Mouse (Mus musculus) stomach, embryonic 15.5 days (tissue): ENCODE data around the gene Paxip1. TPM values are rescaled to one million over a fixed set of nuclear protein-coding genes. Genes with fewer than 3 reads are reported as not detected.

Experiments used
- ATAC-seq: fragments of 200-750 bp; cut with Nextera tagmentation; 2 replicates; pipeline ENCODE4 v1.8.0; 2017; ENCODE audit warnings: low read depth, moderate number of reproducible peaks, moderate TSS enrichment; ENCODE audit not compliant: insufficient read depth, low FRiP score
- H3K27ac ChIP-seq: fragments of 300-500 bp; sonication (generic); 2 replicates; pipeline ENCODE4 v1.5.1; 2015; ENCODE audit warnings: mild to moderate bottlenecking, inconsistent platforms
- H3K27me3 ChIP-seq: fragments of 300-500 bp; sonication (generic); replicated peaks from 2 replicates; pipeline ENCODE4 v1.6.1; 2015; ENCODE audit warnings: inconsistent platforms
- H3K36me3 ChIP-seq: fragments of 300-500 bp; sonication (generic); 2 replicates; pipeline ENCODE4 v1.6.1; 2015; ENCODE audit warnings: inconsistent platforms
- H3K4me1 ChIP-seq: fragments of 300-500 bp; sonication (generic); 2 replicates; pipeline ENCODE4 v1.6.1; 2015; ENCODE audit warnings: inconsistent platforms
- H3K4me2 ChIP-seq: fragments of 300-500 bp; sonication (generic); 2 replicates; pipeline ENCODE4 v1.6.1; 2015; ENCODE audit warnings: mild to moderate bottlenecking, inconsistent platforms
- H3K4me3 ChIP-seq: fragments of 300-500 bp; sonication (generic); replicated peaks from 2 replicates; pipeline ENCODE4 v1.5.1; 2015; ENCODE audit warnings: inconsistent platforms
- H3K9ac ChIP-seq: fragments of 300-500 bp; sonication (generic); 2 replicates; pipeline ENCODE4 v1.6.1; 2015; ENCODE audit warnings: inconsistent platforms
- H3K9me3 ChIP-seq: fragments of 300-500 bp; sonication (generic); 2 replicates; pipeline ENCODE4 v1.6.1; 2016; ENCODE audit warnings: inconsistent platforms
- WGBS: fragments of 180-500 bp; shearing (Covaris S2); methylation state at CpG from one replicate; pipeline ENCODE4 v1.1.7; 2015; 5-methylcytosine and 5-hydroxymethylcytosine counted together
- polyA plus RNA-seq: library from polyadenylated mRNA; unstranded; fragments of >200 nt; fragmentation: Nextera tagmentation; extraction: Ambion mirVana; gene quantifications from 2 replicates; pipeline ENCODE4 v1.2.1, GENCODE M21; 2015

Gene Paxip1
- polyA plus RNA-seq, 1 experiment from 2014 or later: 28.0 TPM

DNA sequence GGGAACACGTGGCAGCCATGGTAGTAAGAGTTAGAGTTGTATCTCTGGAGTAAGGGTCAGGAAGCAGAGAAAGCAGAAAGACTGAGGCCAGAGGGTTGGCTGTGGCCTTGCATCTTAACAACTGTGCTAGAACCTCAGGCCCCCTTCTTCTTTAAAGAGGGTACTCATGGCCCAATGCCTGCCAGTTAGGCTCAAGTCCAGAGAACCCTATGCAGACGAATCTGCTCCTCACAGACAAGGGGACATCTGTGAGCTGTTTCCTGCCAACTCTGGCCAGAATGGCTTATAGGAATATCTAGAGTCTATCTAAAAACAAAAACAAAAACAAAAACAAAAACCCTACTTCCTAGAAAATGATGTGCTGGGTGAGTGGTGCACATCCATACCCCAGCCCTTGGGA lies 72.2 kb downstream of the Paxip1 start:
- Histone ChIP-seq H3K4me1 (no peaks in the 10 kb centered on the region), H3K27ac (no peak overlapping the region), H3K27me3 (no peaks in the 10 kb centered on the region), H3K4me3 (no peak overlapping the region), H3K9ac (no peak overlapping the region), H3K36me3 (no peaks in the 10 kb centered on the region), H3K4me2 (no peak overlapping the region), H3K9me3 (no peaks in the 10 kb centered on the region)
- no peak for ATAC-seq
- WGBS: 74% methylated on average over 2 of the region's 2 CpGs

DNA sequence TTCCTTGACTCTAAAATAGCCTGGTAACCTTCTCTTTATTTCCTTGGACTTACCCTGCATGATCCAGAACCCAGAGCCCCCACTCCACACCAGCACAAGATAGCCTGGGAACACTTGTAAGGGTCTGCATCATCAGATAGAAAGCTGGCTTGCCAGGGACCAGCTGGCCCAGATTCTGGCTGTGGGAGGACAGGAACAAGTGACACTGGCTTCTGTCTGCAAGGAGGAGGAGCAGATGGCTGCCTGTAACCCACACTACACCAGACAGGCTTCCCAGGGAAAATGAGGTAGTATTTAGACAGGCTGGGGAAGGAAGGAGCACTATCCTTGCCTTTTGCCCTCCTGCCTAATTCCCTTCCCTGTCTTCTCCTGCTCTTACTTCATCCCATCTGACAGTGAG lies 74.2 kb downstream of the Paxip1 start:
- no peak overlapping the region for H3K9ac ChIP-seq
- H3K4me3 ChIP-seq: no peak overlapping the region

DNA sequence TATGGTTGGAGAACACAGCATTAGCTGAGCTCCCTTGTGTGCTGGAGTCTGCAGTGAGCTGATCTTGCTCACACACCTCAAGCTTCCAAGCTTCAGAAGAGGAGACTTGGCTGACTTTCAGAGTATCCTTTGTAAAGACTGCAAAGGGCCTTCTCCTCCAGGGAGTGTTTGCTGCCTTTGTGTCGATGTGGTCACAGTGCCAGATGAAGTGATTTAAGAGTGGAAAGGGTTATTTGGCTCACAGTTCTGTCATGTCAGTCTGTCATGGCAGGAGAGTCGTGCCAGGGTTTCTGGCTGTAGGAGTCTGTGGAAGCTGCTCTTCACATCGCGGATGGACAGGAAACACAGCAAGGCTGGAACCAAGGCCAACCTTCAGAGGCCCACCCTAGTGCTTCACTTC lies 75.5 kb downstream of the Paxip1 start:
- no peak overlapping the region for H3K27ac ChIP-seq
- no peak overlapping the region for H3K4me3 ChIP-seq
- no peak overlapping the region for H3K9ac ChIP-seq
- H3K9me3 ChIP-seq: no peaks in the 10 kb centered on the region
- ATAC-seq: no peak
- no peak overlapping the region for H3K4me2 ChIP-seq
- H3K36me3 ChIP-seq: no peaks in the 10 kb centered on the region
- 81% methylated on average over 4 of the region's 4 CpGs for WGBS
- H3K4me1 ChIP-seq: no peaks in the 10 kb centered on the region
- no peaks in the 10 kb centered on the region for H3K27me3 ChIP-seq

More for the DNA sequence above, 74.2 kb downstream of the Paxip1 start:
- Histone ChIP-seq H3K4me2 (no peak overlapping the region), H3K4me1 (no peaks in the 10 kb centered on the region), H3K36me3 (no peaks in the 10 kb centered on the region), H3K27me3 (no peaks in the 10 kb centered on the region), H3K27ac (no peak overlapping the region), H3K9me3 (no peaks in the 10 kb centered on the region)
- no peak for ATAC-seq

DNA sequence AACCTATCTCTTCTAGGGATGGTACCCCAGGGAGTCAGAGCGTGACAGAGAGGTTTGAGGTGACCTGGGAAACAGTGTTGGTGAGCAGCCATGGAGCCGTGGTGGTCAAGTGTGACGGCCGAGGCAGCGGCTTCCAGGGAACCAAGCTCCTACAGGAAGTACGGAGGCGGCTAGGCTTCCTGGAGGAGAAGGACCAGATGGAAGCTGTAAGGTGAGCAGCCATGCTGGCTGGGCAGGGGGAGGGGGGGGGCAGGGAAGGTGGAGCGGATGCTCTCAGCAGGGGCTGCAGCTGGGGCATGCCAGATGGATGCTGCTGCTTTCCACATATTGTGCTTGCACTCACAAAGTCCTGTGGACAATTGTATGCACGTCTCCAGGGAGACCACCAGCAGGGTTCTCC lies 77.1 kb downstream of the Paxip1 start:
- WGBS: 68% methylated on average over 8 of the region's 9 CpGs
- Histone ChIP-seq H3K9ac (no peak overlapping the region), H3K36me3 (no peaks in the 10 kb centered on the region), H3K9me3 (no peaks in the 10 kb centered on the region), H3K4me2 (no peak overlapping the region), H3K4me1 (no peaks in the 10 kb centered on the region), H3K27me3 (no peaks in the 10 kb centered on the region), H3K27ac (no peak overlapping the region), H3K4me3 (no peak overlapping the region)
- ATAC-seq: no peak

DNA sequence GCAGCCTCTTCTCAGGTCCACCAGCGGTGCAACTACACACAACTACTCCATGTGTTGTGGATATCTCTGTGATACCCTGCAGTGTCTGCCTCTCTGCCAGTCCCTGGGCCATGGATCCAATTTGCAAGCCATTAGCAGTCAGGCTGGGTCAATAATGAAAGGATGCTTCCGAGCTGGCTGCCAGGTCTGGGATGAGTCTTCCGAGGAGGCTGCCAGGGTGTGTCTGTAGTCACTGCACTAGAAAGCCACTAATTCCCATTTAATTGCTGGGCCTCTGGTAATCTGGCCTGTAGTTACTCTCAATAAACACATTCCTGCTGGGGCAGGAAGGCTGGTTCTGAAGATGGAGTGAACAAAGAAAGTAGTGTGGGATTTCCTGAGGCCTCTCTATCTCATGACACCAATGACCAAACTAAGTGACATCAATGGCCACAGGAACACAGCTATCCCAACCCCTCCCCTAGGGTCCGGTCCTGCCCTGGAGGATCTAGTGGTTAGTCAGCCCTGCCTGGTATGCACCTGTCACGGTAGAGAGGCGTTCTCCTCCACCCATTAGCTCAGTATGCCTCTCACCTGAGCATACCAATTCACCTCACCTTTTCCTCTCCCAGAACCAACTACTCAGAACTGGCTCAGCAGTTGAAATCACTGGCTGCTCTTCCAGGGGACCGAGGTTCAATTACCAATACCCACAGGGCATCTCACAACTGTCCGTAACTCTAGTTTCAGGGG lies 79.9 kb downstream of the Paxip1 start:
- no peak for ATAC-seq
- Histone ChIP-seq H3K27ac (no peak overlapping the region), H3K9me3 (no peaks in the 10 kb centered on the region), H3K4me1 (peaks cover 15% of the 10 kb centered on the region; the same call in 1 of the 2 replicates), H3K9ac (no peak overlapping the region), H3K27me3 (no peaks in the 10 kb centered on the region), H3K36me3 (no peaks in the 10 kb centered on the region), H3K4me2 (no peak overlapping the region), H3K4me3 (no peak overlapping the region)
- WGBS: 70% methylated on average over 8 of the region's 8 CpGs

DNA sequence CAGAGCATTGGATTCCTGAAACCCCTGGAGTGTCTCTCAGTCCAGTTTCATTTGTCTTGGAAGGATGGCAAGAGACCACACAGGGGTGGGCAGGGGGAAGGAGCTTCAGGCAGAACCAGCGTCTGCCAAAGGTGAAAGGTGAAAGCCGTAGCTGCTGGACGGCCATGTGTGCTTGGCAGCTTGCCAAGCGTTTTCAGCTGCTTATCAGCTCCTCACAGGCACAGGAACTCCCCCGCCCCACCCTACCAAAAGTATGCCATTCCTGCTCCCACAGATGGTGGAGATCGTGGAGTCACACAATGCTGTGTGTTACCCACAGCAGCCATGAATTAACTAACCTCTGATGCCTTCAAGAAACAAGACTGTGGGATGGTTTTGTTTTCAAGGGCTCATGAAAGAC lies 83.3 kb downstream of the Paxip1 start:
- Histone ChIP-seq H3K4me1 (peaks cover 15% of the 10 kb centered on the region; the same call in 1 of the 2 replicates), H3K9ac (no peak overlapping the region), H3K4me3 (no peak overlapping the region), H3K36me3 (no peaks in the 10 kb centered on the region), H3K27me3 (no peaks in the 10 kb centered on the region), H3K9me3 (no peaks in the 10 kb centered on the region), H3K27ac (no peak overlapping the region), H3K4me2 (no peak overlapping the region)
- 5% methylated on average over 6 of the region's 6 CpGs for WGBS
- peak; percentile 81 for ATAC-seq

DNA sequence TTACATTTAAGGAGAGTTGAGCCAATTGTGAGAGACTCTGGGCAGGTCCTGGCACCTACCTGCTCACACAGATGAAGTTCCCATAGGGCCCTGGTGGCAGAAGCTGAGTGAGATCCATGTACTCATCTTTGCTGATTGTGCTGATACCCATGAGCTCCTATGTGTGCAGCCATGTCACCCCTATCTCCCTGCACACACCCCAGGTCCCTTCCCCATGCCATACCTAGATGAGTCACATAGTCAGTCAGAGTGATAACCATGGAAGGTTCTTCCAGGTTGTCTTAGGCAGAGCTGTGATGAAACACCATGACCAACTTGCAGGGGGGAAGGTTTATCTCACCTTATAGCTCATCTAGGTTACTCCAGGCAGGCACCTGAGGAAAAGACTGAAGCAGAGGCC lies 84.2 kb downstream of the Paxip1 start:
- Histone ChIP-seq H3K4me2 (no peak overlapping the region), H3K27me3 (no peaks in the 10 kb centered on the region), H3K4me1 (peaks cover 15% of the 10 kb centered on the region; the same call in 1 of the 2 replicates), H3K36me3 (no peaks in the 10 kb centered on the region), H3K9me3 (no peaks in the 10 kb centered on the region), H3K27ac (no peak overlapping the region), H3K4me3 (no peak overlapping the region), H3K9ac (no peak overlapping the region)
- peak; percentile 69; the same call in 1 of the 2 replicates for ATAC-seq

DNA sequence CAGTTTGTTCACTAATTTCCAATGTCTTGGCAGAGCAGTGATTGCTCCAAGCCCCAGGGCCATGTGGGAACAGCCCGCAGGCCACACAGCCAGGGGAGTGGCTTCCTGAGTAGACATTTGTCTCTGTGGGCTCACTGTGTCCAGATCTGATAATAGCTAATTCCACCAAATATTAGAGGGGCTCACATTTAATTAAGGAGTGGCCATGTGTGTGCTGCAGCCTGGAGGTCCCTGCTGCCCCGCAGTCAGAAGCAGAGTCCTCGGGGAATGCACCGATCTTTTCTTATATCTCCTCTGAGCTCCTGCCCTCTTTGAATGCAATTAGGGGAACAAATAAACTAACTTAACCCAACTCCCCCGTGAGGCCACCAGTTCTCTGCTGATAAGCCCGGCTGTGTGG lies 84.9 kb downstream of the Paxip1 start:
- peak overlapping the region; percentile 8; the same call in 1 of the 2 replicates for H3K4me2 ChIP-seq
- H3K36me3 ChIP-seq: no peaks in the 10 kb centered on the region
- no peak overlapping the region for H3K27ac ChIP-seq
- 37% methylated on average over 6 of the region's 6 CpGs for WGBS
- ATAC-seq: no peak
- H3K9me3 ChIP-seq: no peaks in the 10 kb centered on the region
- H3K9ac ChIP-seq: no peak overlapping the region
- no peaks in the 10 kb centered on the region for H3K27me3 ChIP-seq
- H3K4me1 ChIP-seq: peaks cover 15% of the 10 kb centered on the region; the same call in 1 of the 2 replicates
- no peak overlapping the region for H3K4me3 ChIP-seq

DNA sequence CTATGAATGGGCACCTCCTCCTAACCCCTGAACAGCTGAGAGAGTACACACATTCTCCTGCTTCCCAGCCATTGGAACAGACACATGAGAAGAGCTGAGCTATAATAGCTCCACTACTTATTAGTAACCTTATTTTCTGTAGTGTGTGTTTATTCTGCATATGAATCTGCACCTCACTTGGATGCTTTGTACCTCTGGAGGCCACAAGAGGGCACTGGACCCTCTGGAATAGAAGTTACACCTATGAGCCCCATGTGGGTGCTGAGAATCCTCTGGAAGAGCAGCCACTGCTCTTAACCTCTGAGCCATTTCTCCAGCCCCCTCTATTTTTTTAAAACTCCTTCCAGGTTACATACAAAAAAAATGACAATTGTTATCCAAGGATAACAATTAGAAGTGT lies 86.5 kb downstream of the Paxip1 start:
- ATAC-seq: no peak
- Histone ChIP-seq H3K9ac (no peak overlapping the region), H3K4me3 (no peak overlapping the region), H3K4me2 (no peak overlapping the region), H3K4me1 (peaks cover 15% of the 10 kb centered on the region; the same call in 1 of the 2 replicates), H3K9me3 (no peaks in the 10 kb centered on the region), H3K27ac (no peak overlapping the region), H3K27me3 (no peaks in the 10 kb centered on the region), H3K36me3 (no peaks in the 10 kb centered on the region)

DNA sequence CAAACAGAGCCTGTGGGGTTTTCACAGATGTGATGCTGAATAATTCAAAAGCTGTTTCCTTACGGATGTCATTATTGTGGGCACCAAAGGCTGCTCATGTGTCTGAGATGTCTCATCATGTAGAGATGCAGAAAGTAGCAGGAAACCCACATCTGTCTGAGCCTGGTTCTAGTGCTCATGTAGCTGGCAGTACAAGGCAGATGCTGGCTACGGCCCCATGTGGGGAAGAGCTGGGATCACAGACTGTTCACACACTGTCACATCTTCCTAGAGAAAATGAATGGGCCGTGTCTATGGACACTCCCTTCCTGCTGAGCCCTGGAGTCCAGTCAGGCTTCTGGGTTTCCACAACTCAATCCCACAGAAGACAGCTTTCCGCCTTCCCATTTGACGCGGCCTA lies 89.0 kb downstream of the Paxip1 start:
- H3K9me3 ChIP-seq: no peaks in the 10 kb centered on the region
- no peak overlapping the region for H3K4me3 ChIP-seq
- H3K4me1 ChIP-seq: peaks cover 1% of the 10 kb centered on the region
- H3K36me3 ChIP-seq: no peaks in the 10 kb centered on the region
- no peak for ATAC-seq
- 90% methylated on average over 6 of the region's 6 CpGs for WGBS
- H3K27me3 ChIP-seq: no peaks in the 10 kb centered on the region
- no peak overlapping the region for H3K4me2 ChIP-seq
- no peak overlapping the region for H3K9ac ChIP-seq
- no peak overlapping the region for H3K27ac ChIP-seq

Other genes with a start within 250 kb of the Paxip1 start
- 0.03 TPM in 1 of 2 replicates, not detected in the other for gene Htr5a, start 50.5 kb upstream of the Paxip1 start, polyA plus RNA-seq